Mouse (Mus musculus) kidney, embryonic 14.5 days (tissue): Measurements from ENCODE around the gene Upf2. TPM values are rescaled to one million over a fixed set of nuclear protein-coding genes. Genes with fewer than 3 reads are reported as not detected.

Source experiments
- ATAC-seq: fragments of 200-750 bp; cut with Nextera tagmentation; 2 replicates; pipeline ENCODE4 v1.8.0; 2017; ENCODE audit warnings: moderate number of reproducible peaks, mild to moderate bottlenecking, moderate TSS enrichment, moderate library complexity; ENCODE audit not compliant: low FRiP score, low TSS enrichment
- H3K27ac ChIP-seq: fragments of 300-500 bp; sonication (generic); 2 replicates; pipeline ENCODE4 v1.5.1; 2014; ENCODE audit warnings: low read depth, mild to moderate bottlenecking, low read length, moderate library complexity, mixed read lengths
- H3K27me3 ChIP-seq: fragments of 300-500 bp; sonication (generic); 2 replicates; pipeline ENCODE4 v1.6.1; 2014; ENCODE audit warnings: mild to moderate bottlenecking, low read length; ENCODE audit not compliant: control insufficient read depth, insufficient read depth
- H3K36me3 ChIP-seq: fragments of 300-500 bp; sonication (generic); 2 replicates; pipeline ENCODE4 v1.6.1; 2014; ENCODE audit warnings: low read length, mixed read lengths; ENCODE audit not compliant: control insufficient read depth, insufficient read depth
- H3K4me1 ChIP-seq: fragments of 300-500 bp; sonication (generic); 2 replicates; pipeline ENCODE4 v1.6.1; 2014; ENCODE audit warnings: low read length, mixed read lengths; ENCODE audit not compliant: control insufficient read depth, insufficient read depth
- H3K4me2 ChIP-seq: fragments of 300-500 bp; sonication (generic); replicated peaks from 2 replicates; pipeline ENCODE4 v1.6.1; 2014; ENCODE audit warnings: low read depth, mild to moderate bottlenecking, low read length
- H3K4me3 ChIP-seq: fragments of 300-500 bp; sonication (generic); 2 replicates; pipeline ENCODE4 v1.5.1; 2014; ENCODE audit warnings: mild to moderate bottlenecking, low read length
- H3K9ac ChIP-seq: fragments of 300-500 bp; sonication (generic); 2 replicates; pipeline ENCODE4 v1.6.1; 2014; ENCODE audit warnings: low read depth, mild to moderate bottlenecking, low read length, moderate library complexity
- H3K9me3 ChIP-seq: fragments of 300-500 bp; sonication (generic); 2 replicates; pipeline ENCODE4 v1.6.1; 2016; ENCODE audit warnings: low read length; ENCODE audit not compliant: control insufficient read depth
- WGBS: fragments of 180-500 bp; shearing (Covaris S2); extraction: QIAGEN DNeasy Blood & Tissue Kit; methylation state at CpG from one replicate; pipeline ENCODE4 v1.1.7; 2014; 5-methylcytosine and 5-hydroxymethylcytosine counted together
- polyA plus RNA-seq: library from polyadenylated mRNA; unstranded; fragments of >200 nt; fragmentation: Nextera tagmentation; extraction: Ambion mirVana; gene quantifications from 2 replicates; pipeline ENCODE4 v1.2.1, GENCODE M21; 2014

The Upf2 gene
- polyA plus RNA-seq, 1 experiment from 2014 or later = 12.1 TPM

DNA sequence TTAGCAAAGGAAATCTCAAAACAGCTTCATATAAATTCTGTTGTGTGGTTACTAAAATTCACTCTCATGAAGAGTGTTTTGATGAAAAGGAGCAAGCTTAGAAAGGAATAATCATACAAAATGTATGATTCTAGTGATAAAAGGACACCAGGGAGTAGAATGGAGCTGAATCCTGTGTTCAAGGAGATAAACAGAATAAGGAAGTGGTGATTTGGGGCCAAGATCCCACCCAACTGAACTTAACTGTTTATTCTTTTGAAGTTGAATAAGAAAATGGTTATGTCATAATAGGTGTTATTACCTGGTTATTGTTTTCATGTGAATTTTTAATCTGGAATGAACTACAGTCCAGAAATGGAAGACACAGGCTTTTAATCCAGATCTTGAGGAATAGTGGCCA lies 69.3 kb downstream of the Upf2 start:
- no peaks in the 10 kb centered on the region for H3K4me1 ChIP-seq
- no peaks in the 10 kb centered on the region for H3K9me3 ChIP-seq
- H3K4me2 ChIP-seq = no peak overlapping the region
- no peak overlapping the region for H3K4me3 ChIP-seq
- ATAC-seq = no peak
- peaks cover 24% of the 10 kb centered on the region for H3K36me3 ChIP-seq
- H3K9ac ChIP-seq = no peak overlapping the region
- H3K27me3 ChIP-seq = no peaks in the 10 kb centered on the region
- H3K27ac ChIP-seq = no peak overlapping the region

GRCm38 (mm10) chr2:6042644-6043043 lies 91.4 kb downstream of the Upf2 start:
- Histone ChIP-seq H3K4me2 (no peak overlapping the region), H3K9ac (no peak overlapping the region), H3K4me1 (no peaks in the 10 kb centered on the region), H3K36me3 (peaks cover 24% of the 10 kb centered on the region), H3K27me3 (no peaks in the 10 kb centered on the region), H3K4me3 (no peak overlapping the region), H3K9me3 (no peaks in the 10 kb centered on the region), H3K27ac (no peak overlapping the region)
- 92% methylated on average over 1 of the region's 1 CpGs for WGBS
- no peak for ATAC-seq

DNA sequence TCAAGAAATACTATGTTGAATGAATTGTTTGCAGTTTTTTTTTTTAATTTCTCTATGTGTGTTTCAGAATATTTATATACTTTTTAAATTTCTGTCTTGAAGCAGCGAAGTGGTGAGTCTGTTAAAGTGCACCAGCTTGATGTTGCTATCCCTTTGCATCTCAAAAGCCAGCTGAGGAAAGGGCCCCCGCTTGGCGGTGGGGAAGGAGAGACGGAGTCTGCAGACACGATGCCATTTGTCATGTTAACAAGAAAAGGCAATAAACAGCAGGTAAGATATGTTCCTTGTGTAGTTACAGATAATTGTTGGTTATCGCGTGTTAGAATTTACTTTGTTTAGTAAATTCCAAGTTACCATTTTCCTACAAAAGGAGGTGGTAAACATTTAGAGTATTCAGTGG lies 95.5 kb downstream of the Upf2 start:
- Histone ChIP-seq H3K9ac (no peak overlapping the region), H3K4me3 (no peak overlapping the region), H3K27ac (no peak overlapping the region), H3K4me2 (no peak overlapping the region), H3K9me3 (no peaks in the 10 kb centered on the region), H3K36me3 (peaks cover 40% of the 10 kb centered on the region), H3K4me1 (no peaks in the 10 kb centered on the region), H3K27me3 (no peaks in the 10 kb centered on the region)
- 74% methylated on average over 7 of the region's 7 CpGs for WGBS
- no peak for ATAC-seq

DNA sequence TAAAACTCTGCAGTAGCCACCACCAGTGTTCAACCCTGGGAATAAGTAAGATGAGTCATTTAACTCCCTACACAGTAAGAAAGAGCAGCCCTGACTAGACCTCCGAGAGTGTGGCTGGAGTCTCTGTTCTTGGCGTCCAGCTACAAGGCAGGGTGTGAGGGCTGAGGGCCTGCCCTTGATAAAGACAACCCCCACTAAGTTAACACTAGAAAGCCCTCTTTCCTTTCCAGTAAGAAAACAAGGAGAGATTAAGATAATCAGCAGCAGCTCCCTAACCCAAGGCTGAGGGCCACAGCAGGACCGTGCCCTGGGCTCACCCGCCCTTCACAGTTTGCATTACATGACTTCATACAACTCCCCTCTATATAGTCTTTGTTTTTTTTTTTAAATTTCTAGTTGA lies 97.3 kb downstream of the Upf2 start:
- H3K4me1 ChIP-seq = no peaks in the 10 kb centered on the region
- peaks cover 51% of the 10 kb centered on the region for H3K36me3 ChIP-seq
- no peak overlapping the region for H3K27ac ChIP-seq
- H3K9me3 ChIP-seq = no peaks in the 10 kb centered on the region
- H3K4me3 ChIP-seq = no peak overlapping the region
- no peak overlapping the region for H3K4me2 ChIP-seq
- no peaks in the 10 kb centered on the region for H3K27me3 ChIP-seq
- no peak for ATAC-seq
- 86% methylated on average over 4 of the region's 4 CpGs for WGBS
- H3K9ac ChIP-seq = no peak overlapping the region

- Histone ChIP-seq H3K9ac (no peak overlapping the region), H3K4me1 (no peaks in the 10 kb centered on the region), H3K27me3 (no peaks in the 10 kb centered on the region), H3K9me3 (no peaks in the 10 kb centered on the region), H3K27ac (no peak overlapping the region), H3K4me3 (no peak overlapping the region), H3K36me3 (peaks cover 52% of the 10 kb centered on the region), H3K4me2 (no peak overlapping the region)
- ATAC-seq = no peak
- WGBS = 97% methylated on average over 3 of the region's 3 CpGs
These were observed 97.7 kb downstream of the Upf2 start for GRCm38 (mm10) chr2:6049018-6049417.

- no peak overlapping the region for H3K4me2 ChIP-seq
- ATAC-seq = no peak
- H3K27me3 ChIP-seq = no peaks in the 10 kb centered on the region
- no peak overlapping the region for H3K4me3 ChIP-seq
- WGBS = 97% methylated on average over 11 of the region's 11 CpGs
- no peaks in the 10 kb centered on the region for H3K9me3 ChIP-seq
- H3K36me3 ChIP-seq = peaks cover 40% of the 10 kb centered on the region
- no peak overlapping the region for H3K27ac ChIP-seq
- H3K9ac ChIP-seq = no peak overlapping the region
- H3K4me1 ChIP-seq = no peaks in the 10 kb centered on the region
These were observed 104.2 kb downstream of the Upf2 start for GRCm38 (mm10) chr2:6055466-6055865.

DNA sequence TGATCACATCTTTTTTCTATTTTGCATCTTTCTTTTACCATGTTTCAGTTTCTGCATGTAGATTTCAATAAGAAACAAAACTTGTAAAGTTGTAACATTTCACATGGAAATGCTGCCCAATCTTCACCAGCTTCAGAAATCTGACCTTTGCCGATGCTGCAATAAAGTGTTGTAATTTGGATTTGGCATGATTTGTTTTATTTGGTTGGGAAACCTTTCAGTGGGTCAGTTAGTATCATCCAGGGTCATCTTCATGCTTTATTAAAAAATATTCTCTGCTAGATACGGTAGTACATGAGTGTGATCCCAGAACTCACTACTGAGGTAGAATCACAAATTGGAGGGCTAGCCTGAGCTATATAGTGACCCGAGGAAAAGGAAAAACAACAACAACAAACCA lies 105.2 kb downstream of the Upf2 start:
- H3K9ac ChIP-seq = no peak overlapping the region
- no peak overlapping the region for H3K4me3 ChIP-seq
- H3K9me3 ChIP-seq = no peaks in the 10 kb centered on the region
- no peaks in the 10 kb centered on the region for H3K4me1 ChIP-seq
- no peak for ATAC-seq
- 89% methylated on average over 3 of the region's 3 CpGs for WGBS
- H3K27me3 ChIP-seq = no peaks in the 10 kb centered on the region
- H3K27ac ChIP-seq = no peak overlapping the region
- peaks cover 29% of the 10 kb centered on the region for H3K36me3 ChIP-seq
- no peak overlapping the region for H3K4me2 ChIP-seq

- no peak for ATAC-seq
- H3K9ac ChIP-seq = no peak overlapping the region
- no peaks in the 10 kb centered on the region for H3K9me3 ChIP-seq
- H3K27me3 ChIP-seq = no peaks in the 10 kb centered on the region
- no peak overlapping the region for H3K4me2 ChIP-seq
- WGBS = 71% methylated on average over 2 of the region's 2 CpGs
- H3K36me3 ChIP-seq = peaks cover 13% of the 10 kb centered on the region
- no peaks in the 10 kb centered on the region for H3K4me1 ChIP-seq
- no peak overlapping the region for H3K4me3 ChIP-seq
- H3K27ac ChIP-seq = no peak overlapping the region
These were observed 108.0 kb downstream of the Upf2 start for GRCm38 (mm10) chr2:6059291-6059690.

DNA sequence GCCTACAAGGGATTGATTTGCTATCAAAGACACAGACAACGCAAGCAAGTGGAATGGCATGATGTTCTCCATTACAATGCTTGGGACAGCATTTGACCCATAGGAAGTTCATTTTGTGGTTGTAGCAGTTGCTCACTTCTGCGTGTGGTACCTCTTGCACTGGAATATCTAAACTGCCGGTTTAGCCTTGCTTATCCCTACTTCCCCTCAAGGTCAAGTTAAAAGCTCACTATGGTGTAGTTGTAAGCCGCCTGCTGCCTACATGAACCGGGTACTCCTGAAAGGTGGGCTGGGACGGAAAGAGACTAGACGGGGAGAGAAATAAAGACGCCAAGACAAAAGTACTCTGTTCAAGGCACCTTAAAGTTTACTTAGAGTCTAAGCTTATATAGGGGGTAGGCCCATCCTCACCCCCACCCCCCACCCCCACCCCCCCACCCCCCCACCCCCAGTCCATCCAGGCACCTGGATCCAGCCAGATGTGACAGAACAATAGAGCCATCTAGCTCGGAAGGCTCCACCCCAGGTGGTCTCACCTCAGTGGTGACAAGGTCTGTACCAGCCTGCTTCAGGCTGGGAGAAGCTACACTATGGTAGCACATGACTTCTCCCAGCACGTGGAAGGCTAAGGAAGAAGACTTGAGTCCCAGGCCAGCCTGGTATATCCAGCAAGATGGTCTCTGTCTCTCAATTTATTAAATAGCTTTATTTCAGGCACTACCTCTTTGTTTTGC lies 109.0 kb downstream of the Upf2 start:
- no peak for ATAC-seq
- Histone ChIP-seq H3K4me3 (no peak overlapping the region), H3K36me3 (peaks cover 10% of the 10 kb centered on the region), H3K4me2 (no peak overlapping the region), H3K4me1 (no peaks in the 10 kb centered on the region), H3K9me3 (no peaks in the 10 kb centered on the region), H3K9ac (no peak overlapping the region), H3K27me3 (no peaks in the 10 kb centered on the region), H3K27ac (no peak overlapping the region)
- WGBS = 78% methylated on average over 9 of the region's 10 CpGs
